Mouse (Mus musculus): ENCODE data around the gene C1qtnf6. TPM values are rescaled to one million over a fixed set of nuclear protein-coding genes. Genes with fewer than 3 reads are reported as not detected.

The C1qtnf6 gene
- polyA plus RNA-seq, 1 experiment from 2014 or later, result 31.3 TPM

GRCm38 (mm10) chr15:78547415-78548335 is 16.5 kb upstream of the C1qtnf6 start:
- ATAC-seq (ENCODE audit: insufficient read depth, low FRiP score), result 0 out of 2 replicates have a peak, but pooled peaks have one; percentile 21
- Histone ChIP-seq H3K9me3 (replicated peaks; ENCODE audit: control insufficient read depth, low read length) (no peaks in the 10 kb centered on the region), H3K4me2 (ENCODE audit: low read depth, low read length) (no peak overlapping the region), H3K9ac (ENCODE audit: low read length) (no peak overlapping the region), H3K27me3 (ENCODE audit: control insufficient read depth, insufficient read depth, low read length) (peaks cover 6% of the 10 kb centered on the region; the same call in 1 of the 2 replicates), H3K4me3 (replicated peaks; ENCODE audit: low read length) (no peak overlapping the region), H3K27ac (ENCODE audit: low read length) (no peak overlapping the region), H3K36me3 (ENCODE audit: control insufficient read depth, insufficient read depth, low read length) (no peaks in the 10 kb centered on the region), H3K4me1 (ENCODE audit: control insufficient read depth, insufficient read depth, low read length) (0 out of 2 replicates have a peak, but pooled peaks cover 4% of the 10 kb centered on the region)
- 40% methylated on average over 5 of the region's 5 CpGs for WGBS

GRCm38 (mm10) chr15:78546060-78546459 is 14.8 kb upstream of the C1qtnf6 start:
- 79% methylated on average over 4 of the region's 4 CpGs for WGBS
- H3K9me3 ChIP-seq (replicated peaks; ENCODE audit: control insufficient read depth, low read length), result no peaks in the 10 kb centered on the region
- no peak for ATAC-seq (ENCODE audit: insufficient read depth, low FRiP score)

GRCm38 (mm10) chr15:78544561-78545001 is 13.4 kb upstream of the C1qtnf6 start, which contains the start of gene Sstr3:
Gene Sstr3, minus strand, starts transcription at chr15:78544685.
- Histone ChIP-seq H3K27me3 (ENCODE audit: control insufficient read depth, insufficient read depth, low read length) (peaks cover 12% of the 10 kb centered on the region; the same call in 1 of the 2 replicates), H3K4me1 (ENCODE audit: control insufficient read depth, insufficient read depth, low read length) (peaks cover 11% of the 10 kb centered on the region; the same call in 1 of the 2 replicates), H3K9ac (ENCODE audit: low read length) (peak within 1 kb of the TSS; percentile 50; the same call in 1 of the 2 replicates), H3K4me3 (replicated peaks; ENCODE audit: low read length) (no peak within 1 kb of the TSS), H3K9me3 (replicated peaks; ENCODE audit: control insufficient read depth, low read length) (no peaks in the 10 kb centered on the region), H3K27ac (ENCODE audit: low read length) (no peak within 1 kb of the TSS), H3K36me3 (ENCODE audit: control insufficient read depth, insufficient read depth, low read length) (no peaks in the 10 kb centered on the region), H3K4me2 (ENCODE audit: low read depth, low read length) (no peak within 1 kb of the TSS)
- no peak for ATAC-seq (ENCODE audit: insufficient read depth, low FRiP score)
- 14% methylated on average over 14 of the region's 14 CpGs for WGBS

More at GRCm38 (mm10) chr15:78546060-78546459, 14.8 kb upstream of the C1qtnf6 start:
- Histone ChIP-seq H3K4me2 (ENCODE audit: low read depth, low read length) (no peak overlapping the region), H3K4me1 (ENCODE audit: control insufficient read depth, insufficient read depth, low read length) (peaks cover 11% of the 10 kb centered on the region; the same call in 1 of the 2 replicates), H3K9ac (ENCODE audit: low read length) (no peak overlapping the region), H3K4me3 (replicated peaks; ENCODE audit: low read length) (no peak overlapping the region), H3K36me3 (ENCODE audit: control insufficient read depth, insufficient read depth, low read length) (no peaks in the 10 kb centered on the region), H3K27ac (ENCODE audit: low read length) (no peak overlapping the region), H3K27me3 (ENCODE audit: control insufficient read depth, insufficient read depth, low read length) (peaks cover 6% of the 10 kb centered on the region; the same call in 1 of the 2 replicates)

- Histone ChIP-seq H3K9ac (ENCODE audit: low read length) (no peak overlapping the region), H3K27ac (ENCODE audit: low read length) (no peak overlapping the region), H3K9me3 (replicated peaks; ENCODE audit: control insufficient read depth, low read length) (no peaks in the 10 kb centered on the region), H3K4me2 (ENCODE audit: low read depth, low read length) (no peak overlapping the region), H3K4me1 (ENCODE audit: control insufficient read depth, insufficient read depth, low read length) (peaks cover 11% of the 10 kb centered on the region; the same call in 1 of the 2 replicates), H3K27me3 (ENCODE audit: control insufficient read depth, insufficient read depth, low read length) (peaks cover 12% of the 10 kb centered on the region; the same call in 1 of the 2 replicates), H3K4me3 (replicated peaks; ENCODE audit: low read length) (no peak overlapping the region), H3K36me3 (ENCODE audit: control insufficient read depth, insufficient read depth, low read length) (no peaks in the 10 kb centered on the region)
- ATAC-seq (ENCODE audit: insufficient read depth, low FRiP score), result no peak
- WGBS, result 68% methylated on average over 15 of the region's 15 CpGs
Measured at GRCm38 (mm10) chr15:78544041-78544440, 12.8 kb upstream of the C1qtnf6 start.

- WGBS, result 64% methylated on average over 7 of the region's 7 CpGs
- ATAC-seq (ENCODE audit: insufficient read depth, low FRiP score), result no peak
- Histone ChIP-seq H3K36me3 (ENCODE audit: control insufficient read depth, insufficient read depth, low read length) (no peaks in the 10 kb centered on the region), H3K27me3 (ENCODE audit: control insufficient read depth, insufficient read depth, low read length) (peaks cover 12% of the 10 kb centered on the region; the same call in 1 of the 2 replicates), H3K9ac (ENCODE audit: low read length) (no peak overlapping the region), H3K4me3 (replicated peaks; ENCODE audit: low read length) (no peak overlapping the region), H3K27ac (ENCODE audit: low read length) (no peak overlapping the region), H3K4me2 (ENCODE audit: low read depth, low read length) (no peak overlapping the region), H3K4me1 (ENCODE audit: control insufficient read depth, insufficient read depth, low read length) (peaks cover 11% of the 10 kb centered on the region; the same call in 1 of the 2 replicates), H3K9me3 (replicated peaks; ENCODE audit: control insufficient read depth, low read length) (no peaks in the 10 kb centered on the region)
Measured at GRCm38 (mm10) chr15:78542767-78543303, 11.6 kb upstream of the C1qtnf6 start.

- Histone ChIP-seq H3K4me2 (ENCODE audit: low read depth, low read length) (no peak overlapping the region), H3K27ac (ENCODE audit: low read length) (no peak overlapping the region), H3K9ac (ENCODE audit: low read length) (no peak overlapping the region), H3K9me3 (replicated peaks; ENCODE audit: control insufficient read depth, low read length) (no peaks in the 10 kb centered on the region), H3K36me3 (ENCODE audit: control insufficient read depth, insufficient read depth, low read length) (no peaks in the 10 kb centered on the region), H3K4me1 (ENCODE audit: control insufficient read depth, insufficient read depth, low read length) (peaks cover 11% of the 10 kb centered on the region; the same call in 1 of the 2 replicates), H3K4me3 (replicated peaks; ENCODE audit: low read length) (no peak overlapping the region), H3K27me3 (ENCODE audit: control insufficient read depth, insufficient read depth, low read length) (peaks cover 12% of the 10 kb centered on the region; the same call in 1 of the 2 replicates)
- 68% methylated on average over 3 of the region's 3 CpGs for WGBS
- ATAC-seq (ENCODE audit: insufficient read depth, low FRiP score), result no peak
Measured at GRCm38 (mm10) chr15:78542098-78542766, 11.0 kb upstream of the C1qtnf6 start.

- no peak overlapping the region for H3K4me2 ChIP-seq (ENCODE audit: low read depth, low read length)
- no peak for ATAC-seq (ENCODE audit: insufficient read depth, low FRiP score)
- no peak overlapping the region for H3K4me3 ChIP-seq (replicated peaks; ENCODE audit: low read length)
- no peaks in the 10 kb centered on the region for H3K36me3 ChIP-seq (ENCODE audit: control insufficient read depth, insufficient read depth, low read length)
- H3K9ac ChIP-seq (ENCODE audit: low read length), result 0 out of 2 replicates have a peak overlapping the region, but pooled peaks have one; percentile 21
- peaks cover 11% of the 10 kb centered on the region; the same call in 1 of the 2 replicates for H3K4me1 ChIP-seq (ENCODE audit: control insufficient read depth, insufficient read depth, low read length)
- no peaks in the 10 kb centered on the region for H3K9me3 ChIP-seq (replicated peaks; ENCODE audit: control insufficient read depth, low read length)
- WGBS, result 37% methylated on average over 3 of the region's 3 CpGs
- peaks cover 12% of the 10 kb centered on the region; the same call in 1 of the 2 replicates for H3K27me3 ChIP-seq (ENCODE audit: control insufficient read depth, insufficient read depth, low read length)
- H3K27ac ChIP-seq (ENCODE audit: low read length), result no peak overlapping the region
Measured at GRCm38 (mm10) chr15:78541606-78542005, 10.4 kb upstream of the C1qtnf6 start.

- Histone ChIP-seq H3K9me3 (replicated peaks; ENCODE audit: control insufficient read depth, low read length) (no peaks in the 10 kb centered on the region), H3K27me3 (ENCODE audit: control insufficient read depth, insufficient read depth, low read length) (peaks cover 12% of the 10 kb centered on the region; the same call in 1 of the 2 replicates), H3K4me1 (ENCODE audit: control insufficient read depth, insufficient read depth, low read length) (peaks cover 11% of the 10 kb centered on the region; the same call in 1 of the 2 replicates), H3K27ac (ENCODE audit: low read length) (no peak overlapping the region), H3K4me3 (replicated peaks; ENCODE audit: low read length) (no peak overlapping the region), H3K36me3 (ENCODE audit: control insufficient read depth, insufficient read depth, low read length) (no peaks in the 10 kb centered on the region), H3K4me2 (ENCODE audit: low read depth, low read length) (no peak overlapping the region), H3K9ac (ENCODE audit: low read length) (no peak overlapping the region)
- 76% methylated on average over 3 of the region's 3 CpGs for WGBS
- ATAC-seq (ENCODE audit: insufficient read depth, low FRiP score), result no peak
Measured at GRCm38 (mm10) chr15:78541036-78541435, 9.8 kb upstream of the C1qtnf6 start.
